Mouse (Mus musculus) ES-E14 (cell line): ENCODE measurements around the gene Slc1a1. TPM values are rescaled to one million over a fixed set of nuclear protein-coding genes. Genes with fewer than 3 reads are reported as not detected.

Experiments
- DNase-seq: peaks from one replicate; pipeline ENCODE4 v3.0.0-alpha.2; 2013; ENCODE audit warnings: low read depth, low spot score
- H3K27ac ChIP-seq: 2 replicates; pipeline ENCODE4 v1.5.1; 2012; ENCODE audit warnings: low read depth, mild to moderate bottlenecking, low read length, moderate library complexity, mixed read lengths; ENCODE audit not compliant: poor library complexity, insufficient read depth, severe bottlenecking
- H3K36me3 ChIP-seq: 2 replicates; pipeline ENCODE4 v1.6.1; 2012; ENCODE audit warnings: mild to moderate bottlenecking, low read length, moderate library complexity, mixed read lengths; ENCODE audit not compliant: control insufficient read depth, poor library complexity, insufficient read depth, severe bottlenecking
- H3K4me1 ChIP-seq, 2 experiments: fragments of 150-350 bp in 1 of 2; sonication (generic) in 1 of 2; 2 replicates each; pipeline ENCODE4 v1.6.1; 2012; ENCODE audit warnings: low read length in 2 of 2, mild to moderate bottlenecking in 1 of 2, mixed read lengths in 1 of 2; ENCODE audit not compliant: control insufficient read depth in 2 of 2, insufficient read depth in 2 of 2, poor library complexity in 1 of 2
- H3K4me3 ChIP-seq, 2 experiments: fragments of 150-350 bp in 1 of 2; sonication (generic) in 1 of 2; 2 replicates each; pipeline ENCODE4 v1.5.1; 2012; ENCODE audit warnings: low read length in 2 of 2, low read depth in 1 of 2, mild to moderate bottlenecking in 1 of 2, mixed read lengths in 1 of 2; ENCODE audit not compliant: insufficient read depth in 1 of 2, poor library complexity in 1 of 2, severe bottlenecking in 1 of 2
- H3K9ac ChIP-seq: 2 replicates; pipeline ENCODE4 v1.6.1; 2012; ENCODE audit warnings: low read depth, mild to moderate bottlenecking, low read length, mixed read lengths; ENCODE audit not compliant: poor library complexity, insufficient read depth, severe bottlenecking
- H3K9me3 ChIP-seq: fragments of 150-350 bp; sonication (generic); 2 replicates; pipeline ENCODE4 v1.6.1; 2012; ENCODE audit warnings: low read depth, mild to moderate bottlenecking, low read length; ENCODE audit not compliant: control insufficient read depth, insufficient read depth
- CHD2 ChIP-seq: IDR thresholded peaks from 2 replicates; pipeline ENCODE4 v1.6.1; 2014; ENCODE audit warnings: mild to moderate bottlenecking, low read depth, low read length, inconsistent platforms
- HCFC1 ChIP-seq: IDR thresholded peaks from 2 replicates; pipeline ENCODE4 v1.6.1; 2012; ENCODE audit warnings: low read length, inconsistent platforms, borderline replicate concordance; ENCODE audit not compliant: insufficient read depth
- MAFK ChIP-seq: IDR thresholded peaks from 2 replicates; pipeline ENCODE4 v1.6.1; 2014; ENCODE audit warnings: mild to moderate bottlenecking, low read depth, low read length, inconsistent platforms; ENCODE audit not compliant: insufficient read depth
- ZC3H11A ChIP-seq: IDR thresholded peaks from 2 replicates; pipeline ENCODE4 v1.6.1; 2012; ENCODE audit warnings: low read depth, mild to moderate bottlenecking, inconsistent platforms, low read length, borderline replicate concordance
- ZNF384 ChIP-seq: IDR thresholded peaks from 2 replicates; pipeline ENCODE4 v1.6.1; 2012; ENCODE audit warnings: low read depth, low read length, inconsistent platforms
- in situ Hi-C, 2 experiments: fragments of 600-800 bp; cut with MboI; formaldehyde crosslinking; loops; one replicate each; pipeline ENCODE4 v1.15.1; 2025; ENCODE audit warnings: low sequenced_read_pairs in 2 of 2, inconsistent platforms in 1 of 2; ENCODE audit not compliant: unreplicated experiment in 2 of 2
- total RNA-seq: library from RNA; depleted of rRNA; stranded (reverse); fragments of 300-350 nt; gene quantifications from 2 replicates; pipeline ENCODE4 v1.2.3, GENCODE M21; 2012

Gene Slc1a1
- total RNA-seq, 1 experiment = 5.0 TPM

- in situ Hi-C loops = no loop called here
- H3K4me3 ChIP-seq = peak overlapping the region; percentile 67 to 74
- peak; percentile 55 for DNase-seq
These were observed 461 bp upstream of the Slc1a1 start for GRCm38 (mm10) chr19:28834388-28834787.

GRCm38 (mm10) chr19:28835500-28835864, 633 bp downstream of the Slc1a1 start:
- H3K9me3 ChIP-seq = no peaks in the 10 kb centered on the region
- no peak overlapping the region for H3K27ac ChIP-seq
- H3K36me3 ChIP-seq = no peaks in the 10 kb centered on the region
- no peak for DNase-seq
- peak overlapping the region; percentile 45; the same call in 1 of the 2 replicates for H3K9ac ChIP-seq
- in situ Hi-C loops = no loop called here
- TF ChIP-seq ZNF384 (no peak), ZC3H11A (no peak), MAFK (no peak), HCFC1 (no peak), CHD2 (no peak)
- peak overlapping the region; percentile 67 to 74 for H3K4me3 ChIP-seq
- 0 out of 4 replicates have a peak, but pooled peaks cover 0 to 2% of the 10 kb centered on the region in 2 experiments for H3K4me1 ChIP-seq

More at GRCm38 (mm10) chr19:28834388-28834787, 461 bp upstream of the Slc1a1 start:
- no peaks in the 10 kb centered on the region for H3K36me3 ChIP-seq
- no peak overlapping the region for H3K9ac ChIP-seq
- H3K4me1 ChIP-seq = 0 out of 4 replicates have a peak, but pooled peaks cover 0 to 2% of the 10 kb centered on the region in 2 experiments
- no peaks in the 10 kb centered on the region for H3K9me3 ChIP-seq
- H3K27ac ChIP-seq = no peak overlapping the region
- no peak for TF ChIP-seq ZC3H11A
- peak; percentile 95 for TF ChIP-seq ZNF384
- TF ChIP-seq MAFK = no peak
- no peak for TF ChIP-seq HCFC1

- 0 out of 4 replicates have a peak, but pooled peaks cover 0 to 2% of the 10 kb centered on the region in 2 experiments for H3K4me1 ChIP-seq
- in situ Hi-C loops = no loop called here
- no peak for DNase-seq
- TF ChIP-seq HCFC1 (no peak), ZC3H11A (no peak), MAFK (no peak), CHD2 (no peak), ZNF384 (no peak)
- no peak overlapping the region for H3K9ac ChIP-seq
- no peak overlapping the region for H3K4me3 ChIP-seq
- H3K27ac ChIP-seq = no peak overlapping the region
- H3K9me3 ChIP-seq = no peaks in the 10 kb centered on the region
- H3K36me3 ChIP-seq = no peaks in the 10 kb centered on the region
These were observed 1.3 kb downstream of the Slc1a1 start for GRCm38 (mm10) chr19:28836116-28836515.

- no peaks in the 10 kb centered on the region for H3K36me3 ChIP-seq
- H3K9me3 ChIP-seq = no peaks in the 10 kb centered on the region
- in situ Hi-C loops = no loop called here
- TF ChIP-seq ZNF384 (no peak), ZC3H11A (no peak), MAFK (no peak), HCFC1 (no peak), CHD2 (no peak)
- no peak overlapping the region for H3K9ac ChIP-seq
- 0 out of 4 replicates have a peak, but pooled peaks cover 0 to 2% of the 10 kb centered on the region in 2 experiments for H3K4me1 ChIP-seq
- no peak overlapping the region for H3K27ac ChIP-seq
- H3K4me3 ChIP-seq = no peak overlapping the region
- DNase-seq = no peak
These were observed 2.0 kb downstream of the Slc1a1 start for GRCm38 (mm10) chr19:28836651-28837410.

- no peak overlapping the region for H3K9ac ChIP-seq
- in situ Hi-C loops = no loop called here
- no peaks in the 10 kb centered on the region for H3K36me3 ChIP-seq
- TF ChIP-seq MAFK = no peak
- TF ChIP-seq CHD2 = no peak
- TF ChIP-seq ZC3H11A = no peak
- TF ChIP-seq ZNF384 = no peak
- TF ChIP-seq HCFC1 = no peak
- H3K9me3 ChIP-seq = no peaks in the 10 kb centered on the region
- H3K4me1 ChIP-seq = 0 out of 4 replicates have a peak, but pooled peaks cover 0 to 2% of the 10 kb centered on the region in 2 experiments
- H3K27ac ChIP-seq = no peak overlapping the region
- no peak for DNase-seq
- H3K4me3 ChIP-seq = no peak overlapping the region
These were observed 3.9 kb downstream of the Slc1a1 start for GRCm38 (mm10) chr19:28838796-28839195.
